Mouse (Mus musculus) CD4-positive, CD25-positive, alpha-beta regulatory T cell, adult 4 months (primary cell): ENCODE data around the gene Zfp92. TPM values are rescaled to one million over a fixed set of nuclear protein-coding genes. Genes with fewer than 3 reads are reported as not detected.

Source experiments
- ATAC-seq: one replicate; pipeline ENCODE4 v1.8.0; 2017
- polyA plus RNA-seq, 2 experiments: library from polyadenylated mRNA; unstranded; fragments of 100-300 nt; shearing (Covaris generic); gene quantifications; one replicate each; pipeline ENCODE4 v1.2.1; 2017

Gene Zfp92
- polyA plus RNA-seq, 2 experiments from 2014 or later: 0.27 TPM; not detected in 1

GRCm38 (mm10) chrX:73474340-73475165 lies 63.7 kb downstream of the Zfp92 start:
- no peak for ATAC-seq

GRCm38 (mm10) chrX:73475658-73476256 lies 64.9 kb downstream of the Zfp92 start:
- no peak for ATAC-seq

DNA sequence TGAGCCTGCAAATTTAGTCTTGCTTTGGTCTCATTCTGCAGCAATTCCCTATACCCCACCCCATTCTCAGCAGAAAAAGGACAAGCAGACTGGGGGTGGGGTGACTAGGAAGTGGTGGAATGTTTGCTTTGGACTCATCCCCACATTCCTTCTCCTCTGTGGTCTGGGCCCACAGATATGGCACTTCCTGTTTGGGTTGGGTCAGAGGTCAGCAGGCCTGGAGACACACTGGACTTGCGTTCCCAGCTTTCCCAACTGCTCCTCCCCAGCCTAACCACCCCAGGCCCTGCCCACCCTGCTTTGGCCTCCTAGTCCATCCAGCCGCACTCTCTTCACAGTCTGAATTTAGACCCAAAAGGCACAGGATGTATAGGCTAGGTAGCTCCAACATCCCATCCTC lies 65.7 kb downstream of the Zfp92 start:
- no peak for ATAC-seq

DNA sequence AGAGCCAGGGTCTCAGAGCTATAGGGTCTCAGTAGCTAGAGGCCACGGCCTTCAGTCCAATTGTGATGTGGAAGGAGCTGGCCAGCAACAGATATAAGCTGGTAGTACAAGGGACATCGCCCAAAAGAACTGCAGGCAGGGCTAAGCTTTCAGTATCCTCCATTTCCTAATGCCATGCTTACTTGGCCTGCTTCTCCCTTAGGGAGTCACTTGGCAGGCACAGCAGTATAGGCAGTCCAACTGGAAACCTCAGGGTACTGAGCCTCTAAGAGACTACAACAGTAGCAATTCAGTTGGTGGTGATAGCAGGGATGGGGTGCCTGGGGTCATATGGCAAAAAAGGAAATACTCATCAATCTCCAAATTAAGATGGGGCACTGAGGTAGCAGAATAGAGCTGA lies 66.6 kb downstream of the Zfp92 start:
- no peak for ATAC-seq

Other genes with a start within 250 kb of the Zfp92 start
- gene Spin2d, start 234.1 kb upstream of the Zfp92 start, polyA plus RNA-seq: not detected
- 10 to 100 TPM; 12.5 to 22.5 TPM for gene Xlr3b, start 218.9 kb upstream of the Zfp92 start, polyA plus RNA-seq
- 100 to 1,000 TPM; 164 to 182 TPM for gene Xlr4b, start 196.8 kb upstream of the Zfp92 start, polyA plus RNA-seq
- 1 to 10 TPM in 1 of 2 experiments, under 1 TPM in 1; 0.47 to 1.6 TPM for gene F8a, start 182.8 kb upstream of the Zfp92 start, polyA plus RNA-seq
- 100 to 1,000 TPM; 102 to 135 TPM for gene Xlr4c, start 168.0 kb upstream of the Zfp92 start, polyA plus RNA-seq
- not detected for gene Xlr3c, start 145.7 kb upstream of the Zfp92 start, polyA plus RNA-seq
- not detected for gene Xlr5a, start 118.1 kb upstream of the Zfp92 start, polyA plus RNA-seq
- gene Xlr5c, start 118.1 kb upstream of the Zfp92 start, polyA plus RNA-seq: under 1 TPM in 1 of 2 experiments, not detected in 1; 0.26 TPM
- gene Gm45015, start 74.3 kb upstream of the Zfp92 start, polyA plus RNA-seq: not detected
- gene Zfp275, start 68.5 kb upstream of the Zfp92 start, polyA plus RNA-seq: 10 to 100 TPM; 11.1 to 11.4 TPM
- not detected for gene Gm18336, start 12.4 kb upstream of the Zfp92 start, polyA plus RNA-seq
- not detected for gene Trex2, start 24.2 kb downstream of the Zfp92 start, polyA plus RNA-seq
- gene Haus7, start 47.9 kb downstream of the Zfp92 start, polyA plus RNA-seq: 10 to 100 TPM; 23.5 to 27.7 TPM
- gene Bgn, start 72.5 kb downstream of the Zfp92 start, polyA plus RNA-seq: not detected
- not detected for gene Atp2b3, start 92.0 kb downstream of the Zfp92 start, polyA plus RNA-seq
- under 1 TPM in 1 of 2 experiments, not detected in 1; 0.31 TPM for gene Dusp9, start 228.3 kb downstream of the Zfp92 start, polyA plus RNA-seq
- 1 to 10 TPM; 2.6 to 2.7 TPM for gene Pnck, start 249.0 kb downstream of the Zfp92 start, polyA plus RNA-seq